Mouse (Mus musculus): ENCODE measurements around the gene Olfr1287. TPM values are rescaled to one million over a fixed set of nuclear protein-coding genes. Genes with fewer than 3 reads are reported as not detected.

Gene Olfr1287
- polyA plus RNA-seq (2012; rRNA removed), result not detected in 2 replicates

DNA sequence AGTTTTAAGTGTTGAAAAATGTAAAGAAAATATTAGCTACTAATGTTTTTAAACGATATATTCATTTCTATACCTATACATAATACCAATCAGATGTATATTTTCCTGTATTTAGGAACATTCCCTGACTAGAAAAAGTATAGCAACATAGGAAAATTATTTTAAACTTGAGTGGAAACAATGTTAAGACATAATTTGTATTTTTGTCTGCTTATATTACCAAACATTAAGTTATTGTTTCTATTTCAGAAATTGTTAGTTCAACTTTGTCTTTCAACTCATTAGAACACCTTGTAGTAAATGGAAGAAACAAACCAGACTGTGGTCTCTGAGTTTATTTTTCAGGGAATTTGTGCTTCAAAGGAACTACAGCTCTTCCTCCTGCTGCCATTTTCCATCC is at the start of gene Olfr1287:
Gene Olfr1287 (plus strand): TSS at position 301 of the 400 bp plus-strand sequence.
- no peak within 1 kb of the TSS for H3K27ac ChIP-seq (ENCODE audit: control insufficient read depth, insufficient read depth, low read depth, low read length)
- no peaks in the 10 kb centered on the region for H3K36me3 ChIP-seq (ENCODE audit: control insufficient read depth, insufficient read depth, low read length)
- H3K4me1 ChIP-seq (ENCODE audit: control insufficient read depth, insufficient read depth, low read length), result no peaks in the 10 kb centered on the region
- H3K4me3 ChIP-seq (ENCODE audit: control insufficient read depth, low read depth, low read length), result no peak within 1 kb of the TSS
- H3K27me3 ChIP-seq (ENCODE audit: control insufficient read depth, insufficient read depth, low read length), result no peaks in the 10 kb centered on the region
- TF ChIP-seq CTCF (IDR thresholded peaks at IDR 0.05; ENCODE audit: control insufficient read depth, insufficient read depth, insufficient replicate concordance, low read depth, low read length), result no peak
- TF ChIP-seq POLR2A (IDR thresholded peaks at IDR 0.05; ENCODE audit: control insufficient read depth, low read depth, low read length), result no peak

DNA sequence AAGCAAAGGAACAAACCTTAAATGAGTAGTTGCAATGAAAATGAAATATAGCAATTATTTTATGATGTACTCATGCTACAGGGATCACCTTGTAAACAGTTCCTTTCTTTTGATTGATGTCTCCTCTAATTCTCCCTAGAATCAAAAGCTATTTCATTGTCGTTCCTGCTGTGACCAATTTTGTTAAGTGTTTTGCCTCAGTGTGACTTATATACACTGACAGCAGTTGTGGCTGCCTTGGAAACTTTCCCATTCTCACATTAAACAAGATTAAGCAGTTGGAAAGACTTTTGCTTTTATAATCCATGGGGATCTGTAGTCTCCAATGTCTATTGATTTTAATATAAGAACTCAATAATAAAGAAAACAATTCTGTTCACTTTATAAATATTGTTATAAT is 26.0 kb upstream of the Olfr1287 start, which contains the start of gene Olfr1286:
Gene Olfr1286 (minus strand): TSS at position 185 of the 400 bp plus-strand sequence.
- TF ChIP-seq CTCF (IDR thresholded peaks at IDR 0.05; ENCODE audit: control insufficient read depth, insufficient read depth, insufficient replicate concordance, low read depth, low read length) (no peak), POLR2A (IDR thresholded peaks at IDR 0.05; ENCODE audit: control insufficient read depth, low read depth, low read length) (no peak)
- no peak within 1 kb of the TSS for H3K27ac ChIP-seq (ENCODE audit: control insufficient read depth, insufficient read depth, low read depth, low read length)
- no peak within 1 kb of the TSS for H3K4me3 ChIP-seq (ENCODE audit: control insufficient read depth, low read depth, low read length)
- H3K27me3 ChIP-seq (ENCODE audit: control insufficient read depth, insufficient read depth, low read length), result no peaks in the 10 kb centered on the region
- no peaks in the 10 kb centered on the region for H3K36me3 ChIP-seq (ENCODE audit: control insufficient read depth, insufficient read depth, low read length)
- no peaks in the 10 kb centered on the region for H3K4me1 ChIP-seq (ENCODE audit: control insufficient read depth, insufficient read depth, low read length)

DNA sequence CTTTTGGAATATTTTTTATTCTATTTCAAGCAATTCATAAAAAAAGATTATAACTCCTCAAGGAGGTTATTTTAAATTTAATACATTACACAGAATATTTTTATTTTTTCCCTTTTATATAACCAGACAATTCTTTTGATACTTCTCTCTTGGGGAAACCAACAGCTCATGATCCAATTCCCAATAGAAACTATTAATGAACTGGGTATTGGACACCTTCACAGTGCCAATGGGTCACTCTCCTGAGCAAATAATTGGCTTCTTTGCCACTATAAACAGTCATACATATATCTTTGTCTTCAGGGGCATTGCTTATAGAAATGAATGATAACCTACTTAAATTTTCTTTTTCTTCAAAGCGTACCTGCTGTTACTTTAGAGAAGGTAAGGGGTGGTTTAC is 24.9 kb downstream of the Olfr1287 start, which contains the start of gene Olfr1288:
Gene Olfr1288 (plus strand): TSS at position 301 of the 400 bp plus-strand sequence.
- Histone ChIP-seq H3K27ac (ENCODE audit: control insufficient read depth, insufficient read depth, low read depth, low read length) (no peak within 1 kb of the TSS), H3K36me3 (ENCODE audit: control insufficient read depth, insufficient read depth, low read length) (no peaks in the 10 kb centered on the region), H3K4me1 (ENCODE audit: control insufficient read depth, insufficient read depth, low read length) (no peaks in the 10 kb centered on the region), H3K4me3 (ENCODE audit: control insufficient read depth, low read depth, low read length) (no peak within 1 kb of the TSS), H3K27me3 (ENCODE audit: control insufficient read depth, insufficient read depth, low read length) (no peaks in the 10 kb centered on the region)
- TF ChIP-seq CTCF (IDR thresholded peaks at IDR 0.05; ENCODE audit: control insufficient read depth, insufficient read depth, insufficient replicate concordance, low read depth, low read length) (no peak), POLR2A (IDR thresholded peaks at IDR 0.05; ENCODE audit: control insufficient read depth, low read depth, low read length) (no peak)

DNA sequence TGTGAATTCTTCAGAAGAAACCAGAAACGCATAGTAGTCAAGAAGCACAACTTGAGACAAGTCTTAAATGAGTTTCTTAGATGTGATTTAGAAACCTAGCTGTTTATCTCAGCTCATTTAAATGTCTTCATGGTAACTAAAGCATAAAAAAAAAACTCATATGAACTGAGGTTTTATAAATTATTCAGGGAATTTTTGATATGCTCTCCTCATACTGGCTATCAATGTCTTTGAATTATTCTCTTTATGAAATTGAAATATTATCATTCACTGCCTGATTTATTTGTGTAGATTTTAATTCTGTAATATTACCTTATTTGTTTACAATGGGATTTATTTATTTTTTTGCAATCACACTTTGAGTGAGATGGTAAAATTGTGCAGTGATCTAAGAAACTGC is 31.6 kb downstream of the Olfr1287 start, which contains the start of gene Olfr1289:
Gene Olfr1289 (plus strand): TSS at position 301 of the 400 bp plus-strand sequence.
- TF ChIP-seq POLR2A (IDR thresholded peaks at IDR 0.05; ENCODE audit: control insufficient read depth, low read depth, low read length) (no peak), CTCF (IDR thresholded peaks at IDR 0.05; ENCODE audit: control insufficient read depth, insufficient read depth, insufficient replicate concordance, low read depth, low read length) (no peak)
- Histone ChIP-seq H3K4me1 (ENCODE audit: control insufficient read depth, insufficient read depth, low read length) (no peaks in the 10 kb centered on the region), H3K4me3 (ENCODE audit: control insufficient read depth, low read depth, low read length) (no peak within 1 kb of the TSS), H3K36me3 (ENCODE audit: control insufficient read depth, insufficient read depth, low read length) (no peaks in the 10 kb centered on the region), H3K27me3 (ENCODE audit: control insufficient read depth, insufficient read depth, low read length) (no peaks in the 10 kb centered on the region), H3K27ac (ENCODE audit: control insufficient read depth, insufficient read depth, low read depth, low read length) (no peak within 1 kb of the TSS)

DNA sequence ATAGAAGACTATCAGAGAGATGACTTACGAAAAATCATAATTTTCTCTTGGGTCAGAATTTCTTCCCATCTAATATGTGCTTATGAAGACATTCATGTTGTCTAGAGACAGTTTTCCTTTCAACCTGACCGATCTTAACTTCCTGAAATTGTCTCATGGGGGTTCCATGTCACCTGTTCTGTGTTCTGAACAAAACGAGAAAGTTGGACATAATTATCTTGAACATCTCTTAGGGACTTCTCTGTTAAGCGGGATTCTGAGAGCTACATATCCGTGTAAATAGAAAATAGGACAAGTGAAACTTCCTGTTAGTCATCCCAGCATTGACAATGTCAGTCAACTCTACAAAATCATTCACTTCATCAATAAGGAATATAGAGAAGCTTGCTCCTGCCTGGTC is 44.8 kb downstream of the Olfr1287 start, which contains the start of gene Olfr1290:
Gene Olfr1290 (minus strand): TSS at position 101 of the 400 bp plus-strand sequence.
- TF ChIP-seq CTCF (IDR thresholded peaks at IDR 0.05; ENCODE audit: control insufficient read depth, insufficient read depth, insufficient replicate concordance, low read depth, low read length), result no peak
- TF ChIP-seq POLR2A (IDR thresholded peaks at IDR 0.05; ENCODE audit: control insufficient read depth, low read depth, low read length), result no peak
- no peaks in the 10 kb centered on the region for H3K4me1 ChIP-seq (ENCODE audit: control insufficient read depth, insufficient read depth, low read length)
- H3K4me3 ChIP-seq (ENCODE audit: control insufficient read depth, low read depth, low read length), result no peak within 1 kb of the TSS
- no peaks in the 10 kb centered on the region for H3K27me3 ChIP-seq (ENCODE audit: control insufficient read depth, insufficient read depth, low read length)
- no peak within 1 kb of the TSS for H3K27ac ChIP-seq (ENCODE audit: control insufficient read depth, insufficient read depth, low read depth, low read length)
- no peaks in the 10 kb centered on the region for H3K36me3 ChIP-seq (ENCODE audit: control insufficient read depth, insufficient read depth, low read length)

DNA sequence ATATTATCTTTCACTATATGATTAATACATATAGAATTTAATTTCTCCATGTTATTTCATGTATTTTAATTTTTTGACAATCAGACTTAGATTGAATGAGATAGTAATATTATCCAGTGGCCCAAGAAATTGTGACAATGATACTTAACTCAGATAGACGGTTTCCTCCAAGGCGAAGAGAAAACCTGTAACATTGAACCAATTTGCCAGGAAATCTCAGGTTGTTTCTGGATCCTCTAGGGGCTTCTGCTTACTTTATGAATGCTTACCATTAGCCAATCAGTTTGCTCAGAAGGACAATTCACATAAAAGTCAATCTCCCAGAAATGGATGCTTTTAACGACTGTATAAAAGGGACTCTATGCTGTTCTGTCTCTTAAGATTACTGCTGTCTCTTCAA is 47.9 kb downstream of the Olfr1287 start, which contains the start of gene Olfr1291-ps1:
Gene Olfr1291-ps1 (plus strand): TSS at position 301 of the 400 bp plus-strand sequence.
- TF ChIP-seq CTCF (IDR thresholded peaks at IDR 0.05; ENCODE audit: control insufficient read depth, insufficient read depth, insufficient replicate concordance, low read depth, low read length) (no peak), POLR2A (IDR thresholded peaks at IDR 0.05; ENCODE audit: control insufficient read depth, low read depth, low read length) (no peak)
- H3K36me3 ChIP-seq (ENCODE audit: control insufficient read depth, insufficient read depth, low read length), result no peaks in the 10 kb centered on the region
- no peaks in the 10 kb centered on the region for H3K27me3 ChIP-seq (ENCODE audit: control insufficient read depth, insufficient read depth, low read length)
- no peak within 1 kb of the TSS for H3K27ac ChIP-seq (ENCODE audit: control insufficient read depth, insufficient read depth, low read depth, low read length)
- H3K4me3 ChIP-seq (ENCODE audit: control insufficient read depth, low read depth, low read length), result no peak within 1 kb of the TSS
- no peaks in the 10 kb centered on the region for H3K4me1 ChIP-seq (ENCODE audit: control insufficient read depth, insufficient read depth, low read length)

Other genes starting within 250 kb of the Olfr1287 start
- gene 4930430A15Rik, start 219.5 kb upstream of the Olfr1287 start, polyA plus RNA-seq (2012; rRNA removed), result 10.1 and 17.1 TPM in 2 replicates
- gene Olfr1275, start 213.9 kb upstream of the Olfr1287 start, polyA plus RNA-seq (2012; rRNA removed), result 0.23 TPM in 1 of 2 replicates, not detected in the other
- gene Olfr1276, start 194.6 kb upstream of the Olfr1287 start, polyA plus RNA-seq (2012; rRNA removed), result not detected in 2 replicates
- gene Olfr1277, start 175.0 kb upstream of the Olfr1287 start, polyA plus RNA-seq (2012; rRNA removed), result 0.04 TPM in 1 of 2 replicates, not detected in the other
- not detected in 2 replicates for gene Olfr1278, start 159.0 kb upstream of the Olfr1287 start, polyA plus RNA-seq (2012; rRNA removed)
- gene Olfr1279, start 148.5 kb upstream of the Olfr1287 start, polyA plus RNA-seq (2012; rRNA removed), result 0.16 and 0.20 TPM in 2 replicates
- 1.0 and 1.2 TPM in 2 replicates for gene Olfr1280, start 135.1 kb upstream of the Olfr1287 start, polyA plus RNA-seq (2012; rRNA removed)
- gene Olfr1281, start 122.6 kb upstream of the Olfr1287 start, polyA plus RNA-seq (2012; rRNA removed), result 0.06 and 0.19 TPM in 2 replicates
- not detected in 2 replicates for gene Olfr1282, start 113.1 kb upstream of the Olfr1287 start, polyA plus RNA-seq (2012; rRNA removed)
- gene Olfr1283, start 82.4 kb upstream of the Olfr1287 start, polyA plus RNA-seq (2012; rRNA removed), result not detected in 2 replicates
- not detected in 2 replicates for gene Olfr1284, start 73.6 kb upstream of the Olfr1287 start, polyA plus RNA-seq (2012; rRNA removed)
- gene Olfr1286, start 26.0 kb upstream of the Olfr1287 start, polyA plus RNA-seq (2012; rRNA removed), result not detected in 2 replicates
- not detected in 2 replicates for gene Olfr1288, start 25.0 kb downstream of the Olfr1287 start, polyA plus RNA-seq (2012; rRNA removed)
- 0.07 TPM in 1 of 2 replicates, not detected in the other for gene Olfr1289, start 31.7 kb downstream of the Olfr1287 start, polyA plus RNA-seq (2012; rRNA removed)
- not detected in 2 replicates for gene Olfr1290, start 44.7 kb downstream of the Olfr1287 start, polyA plus RNA-seq (2012; rRNA removed)
- not detected in 2 replicates for gene Olfr1291-ps1, start 48.0 kb downstream of the Olfr1287 start, polyA plus RNA-seq (2012; rRNA removed)
- gene Olfr1293-ps, start 76.1 kb downstream of the Olfr1287 start, polyA plus RNA-seq (2012; rRNA removed), result not detected in 2 replicates
- not detected in 2 replicates for gene Olfr1294, start 91.1 kb downstream of the Olfr1287 start, polyA plus RNA-seq (2012; rRNA removed)
- not detected in 2 replicates for gene Olfr1295, start 120.5 kb downstream of the Olfr1287 start, polyA plus RNA-seq (2012; rRNA removed)
- gene Olfr1297, start 177.4 kb downstream of the Olfr1287 start, polyA plus RNA-seq (2012; rRNA removed), result not detected in 2 replicates
- not detected in 2 replicates for gene Olfr1298, start 200.1 kb downstream of the Olfr1287 start, polyA plus RNA-seq (2012; rRNA removed)
- gene Olfr1299, start 212.3 kb downstream of the Olfr1287 start, polyA plus RNA-seq (2012; rRNA removed), result not detected in 2 replicates

Measured in testis, adult 2 months (tissue).